Mouse (Mus musculus) embryonic fibroblast, embryonic 13.5 days (primary cell): ENCODE results near the gene Fth1. TPM values are rescaled to one million over a fixed set of nuclear protein-coding genes. Genes with fewer than 3 reads are reported as not detected.

Experiments used
- H3K27ac ChIP-seq: 2 replicates; pipeline ENCODE4 v1.5.1; 2012; ENCODE audit warnings: low read length, control low read depth, inconsistent platforms; ENCODE audit not compliant: insufficient read depth
- H3K4me1 ChIP-seq: 2 replicates; pipeline ENCODE4 v1.6.1; 2011; ENCODE audit warnings: low read length; ENCODE audit not compliant: control insufficient read depth, insufficient read depth
- H3K4me3 ChIP-seq: 2 replicates; pipeline ENCODE4 v1.5.1; 2011; ENCODE audit warnings: mild to moderate bottlenecking, control low read depth, low read length; ENCODE audit not compliant: insufficient read depth
- CTCF ChIP-seq: IDR thresholded peaks from 2 replicates; pipeline ENCODE4 v1.5.1; 2011; ENCODE audit warnings: mild to moderate bottlenecking, control low read depth, low read length, moderate library complexity, borderline replicate concordance; ENCODE audit not compliant: insufficient read depth
- POLR2A ChIP-seq: IDR thresholded peaks from 2 replicates; pipeline ENCODE4 v1.6.1; 2011; ENCODE audit warnings: low read depth, mild to moderate bottlenecking, control low read depth, low read length, moderate library complexity
- polyA plus RNA-seq: library from polyadenylated mRNA; stranded (reverse); fragments of >200 nt; gene quantifications from 2 replicates; pipeline ENCODE4 v1.2.4, GENCODE M21; 2011; ENCODE audit warnings: low read depth; ENCODE audit not compliant: missing spikeins, insufficient read length

The Fth1 gene
- polyA plus RNA-seq, 1 experiment: 1,225 TPM

DNA sequence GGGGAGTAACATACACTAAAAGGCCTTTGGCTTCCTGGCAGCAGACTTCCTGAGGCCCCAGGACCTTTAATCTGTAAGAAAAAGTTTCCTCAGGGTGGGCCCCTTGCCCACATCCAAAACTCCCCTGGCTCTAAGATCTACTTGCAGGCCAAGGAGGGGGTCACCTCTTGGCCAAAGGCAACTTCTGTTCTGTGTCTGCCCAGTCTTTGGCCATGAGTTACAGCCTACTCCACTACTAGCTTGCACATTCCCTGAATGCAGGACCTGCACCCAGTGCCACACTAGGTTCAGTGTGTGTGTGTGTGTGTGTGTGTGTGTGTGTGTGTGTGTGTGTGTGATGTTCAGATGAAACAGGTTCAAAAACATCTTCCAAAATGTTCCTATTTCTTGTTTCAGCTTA, 7.2 kb downstream of the Fth1 start:
- TF ChIP-seq CTCF (no peak), POLR2A (no peak)
- Histone ChIP-seq H3K27ac (no peak overlapping the region), H3K4me1 (peaks cover 8% of the 10 kb centered on the region; the same call in 1 of the 2 replicates), H3K4me3 (no peak overlapping the region)

DNA sequence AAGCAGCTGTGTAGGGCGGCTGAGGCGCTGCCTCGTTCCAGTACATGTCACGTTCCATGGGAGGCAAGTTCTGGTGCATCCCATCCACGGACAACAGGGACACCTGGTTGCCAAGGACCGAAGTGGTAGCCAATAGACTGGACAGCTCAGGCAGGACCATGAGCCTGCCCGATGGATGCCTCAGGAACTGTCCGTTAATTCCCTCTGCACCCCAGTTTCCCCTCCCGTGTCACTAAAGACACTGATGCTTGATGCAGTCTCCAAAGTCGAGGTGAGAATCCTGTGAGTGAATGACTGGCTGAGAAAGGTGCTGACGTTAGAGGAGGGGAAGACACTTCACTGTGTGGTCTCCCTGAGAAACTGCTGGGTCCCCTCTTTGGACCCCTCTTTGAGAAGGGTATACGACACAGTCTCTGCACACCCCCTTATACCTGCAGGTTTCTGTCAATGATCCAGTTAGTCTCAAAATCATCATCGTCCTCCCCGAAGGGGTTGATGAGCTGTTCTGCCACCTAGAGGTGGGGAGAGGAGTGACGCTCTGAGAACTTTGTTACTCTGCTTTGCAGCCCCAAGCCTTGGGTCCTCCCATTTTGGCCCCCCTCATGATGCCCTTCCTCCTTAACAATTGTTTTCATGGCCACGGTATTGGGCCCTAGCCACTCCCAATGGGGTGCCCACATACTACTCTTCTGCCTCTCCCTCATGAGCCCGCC, 8.9 kb downstream of the Fth1 start:
- Histone ChIP-seq H3K27ac (no peak overlapping the region), H3K4me3 (no peak overlapping the region), H3K4me1 (peaks cover 6% of the 10 kb centered on the region; the same call in 1 of the 2 replicates)
- TF ChIP-seq CTCF (peak; percentile 40; the same call in 1 of the 2 replicates), POLR2A (no peak)

DNA sequence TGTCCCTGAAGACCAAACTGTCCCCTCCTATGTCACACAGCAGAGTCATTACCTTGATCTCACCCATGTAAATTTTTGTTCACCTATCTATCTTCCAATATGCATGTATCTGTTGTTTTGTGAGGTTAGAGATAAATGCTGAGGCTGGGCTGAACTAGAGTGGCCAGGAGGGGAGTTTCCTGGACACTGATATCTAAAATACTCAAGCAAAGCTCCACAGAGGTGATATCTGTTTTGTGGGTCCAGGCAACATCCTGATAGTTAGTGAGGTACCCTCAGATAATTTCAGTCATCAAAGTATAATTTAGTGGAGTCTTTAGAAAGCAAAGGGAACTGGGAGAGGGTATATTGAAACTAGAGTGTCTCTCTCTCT, 9.5 kb downstream of the Fth1 start:
- TF ChIP-seq POLR2A (no peak), CTCF (no peak)
- Histone ChIP-seq H3K27ac (no peak overlapping the region), H3K4me1 (peaks cover 2% of the 10 kb centered on the region; the same call in 1 of the 2 replicates), H3K4me3 (no peak overlapping the region)

DNA sequence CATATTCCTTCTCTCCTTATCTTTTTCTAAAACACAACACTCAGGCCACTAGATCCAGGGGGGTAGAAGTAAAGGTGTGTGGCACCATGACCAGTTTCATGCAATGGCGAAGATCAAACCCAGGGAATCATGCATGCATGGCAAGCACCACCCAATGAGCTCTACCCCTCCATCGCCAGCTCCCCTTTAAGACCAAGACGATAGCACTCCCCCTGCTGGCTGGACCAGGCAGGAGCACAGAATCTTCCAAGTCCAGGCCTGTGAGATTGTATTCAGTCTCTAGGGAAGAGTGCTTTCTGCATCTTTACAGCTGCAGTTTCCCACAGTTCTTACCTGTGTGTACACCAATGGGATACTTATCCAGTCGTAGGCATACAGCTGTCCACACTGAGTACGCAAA, 10.9 kb downstream of the Fth1 start:
- TF ChIP-seq CTCF (peak; percentile 89), POLR2A (no peak)
- Histone ChIP-seq H3K4me1 (peaks cover 2% of the 10 kb centered on the region; the same call in 1 of the 2 replicates), H3K27ac (no peak overlapping the region), H3K4me3 (no peak overlapping the region)

- Histone ChIP-seq H3K4me3 (no peak overlapping the region), H3K4me1 (peaks cover 2% of the 10 kb centered on the region; the same call in 1 of the 2 replicates), H3K27ac (no peak overlapping the region)
- TF ChIP-seq CTCF: no peak
- no peak for TF ChIP-seq POLR2A
Measured at GRCm38 (mm10) chr19:9992011-9992958, 11.9 kb downstream of the Fth1 start.

DNA sequence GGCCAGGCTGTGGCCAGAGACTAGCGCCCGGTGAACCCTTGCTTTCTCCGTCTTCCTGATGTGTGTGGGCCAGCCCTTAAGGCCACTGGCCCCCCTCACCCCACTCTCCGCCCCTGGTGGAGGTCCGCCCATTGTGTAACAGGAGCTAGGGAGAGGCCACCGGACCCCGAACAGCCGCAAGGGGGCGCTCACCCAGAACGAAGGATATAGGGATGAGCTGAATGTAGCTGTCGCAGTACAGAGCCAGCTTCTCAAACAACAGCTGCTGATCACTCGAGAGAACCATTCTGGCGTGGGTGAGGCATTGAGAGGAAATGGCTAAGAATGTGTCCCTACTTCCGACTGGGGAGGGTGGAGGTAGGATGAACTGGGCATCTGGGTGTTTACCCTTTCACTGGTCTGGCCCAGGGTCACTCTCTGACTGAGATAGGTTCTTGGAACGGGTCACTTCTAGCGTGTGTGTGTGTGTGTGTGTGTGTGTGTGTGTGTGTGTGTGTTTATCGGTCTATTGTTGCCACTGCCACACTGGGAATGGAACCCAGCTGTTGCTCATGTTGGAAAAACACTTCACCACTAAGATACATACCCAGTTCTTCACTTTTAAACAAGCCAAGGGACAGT, 12.7 kb downstream of the Fth1 start:
- no peaks in the 10 kb centered on the region for H3K4me1 ChIP-seq
- no peak overlapping the region for H3K4me3 ChIP-seq
- TF ChIP-seq CTCF: peak; percentile 48
- TF ChIP-seq POLR2A: no peak
- no peak overlapping the region for H3K27ac ChIP-seq

- H3K4me1 ChIP-seq: no peaks in the 10 kb centered on the region
- no peak for TF ChIP-seq CTCF
- no peak for TF ChIP-seq POLR2A
- H3K27ac ChIP-seq: no peak overlapping the region
- H3K4me3 ChIP-seq: no peak overlapping the region
Measured at GRCm38 (mm10) chr19:9997204-9998062, 17.0 kb downstream of the Fth1 start.

DNA sequence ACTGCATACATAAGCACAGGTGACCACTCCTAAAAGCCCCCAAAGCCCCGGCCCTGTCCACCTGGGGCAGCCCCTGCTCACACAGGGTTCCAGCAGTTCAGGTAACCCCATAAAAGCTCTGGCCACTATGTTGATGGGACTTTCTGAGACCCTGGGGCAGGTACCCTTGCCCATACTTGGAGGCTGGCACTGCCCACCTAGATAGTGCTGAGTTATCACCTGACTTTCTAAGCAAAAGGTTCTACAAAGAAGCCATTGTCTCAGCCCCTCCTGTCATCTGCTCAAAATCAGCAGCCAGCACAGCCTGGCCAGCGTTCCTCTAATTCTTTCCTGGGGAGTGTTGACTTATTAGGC, 17.6 kb downstream of the Fth1 start:
- no peaks in the 10 kb centered on the region for H3K4me1 ChIP-seq
- H3K4me3 ChIP-seq: no peak overlapping the region
- TF ChIP-seq POLR2A (no peak), CTCF (no peak)
- H3K27ac ChIP-seq: no peak overlapping the region
